Comparison of ENCODE assay signal across 8 mouse cellular contexts in the genomic region with DNA sequence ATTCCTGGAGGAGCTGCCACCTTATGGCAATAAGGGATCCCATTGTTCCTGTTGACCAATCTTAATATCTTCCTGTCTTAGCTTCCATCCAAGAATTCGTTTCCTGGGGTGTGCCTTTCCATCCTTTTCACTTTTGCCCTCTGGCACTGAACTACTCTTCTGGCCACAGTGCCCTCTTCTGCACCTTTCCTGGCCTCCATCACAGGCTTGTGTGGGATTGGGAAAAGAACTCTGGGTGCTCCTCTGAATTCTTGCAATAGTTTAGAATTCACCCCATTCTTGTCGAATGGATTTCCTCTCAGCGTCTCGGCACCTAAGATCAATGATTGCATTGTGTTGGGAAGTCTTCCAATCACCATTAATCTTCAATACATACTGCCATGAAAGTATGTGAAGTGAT. TPM values are rescaled to one million over a fixed set of nuclear protein-coding genes. Genes with fewer than 3 reads are reported as not detected.
A peak's percentile ranks its signal among the peaks of the same experiment; 100 is the strongest.
DNase-seq lines count a peak whose midpoint lies in the region; ATAC-seq and TF ChIP-seq lines count a peak whose summit lies in the region.

No protein-coding gene starts in this region.

- peaks cover 11% of the 10 kb centered on the region; the same call in 1 of the 2 replicates for H3K4me1 ChIP-seq in lung, postnatal 0 days (ENCODE audit: insufficient read depth, low read depth, low read length)
- peaks cover 50% of the 10 kb centered on the region for H3K4me1 ChIP-seq in liver, embryonic 13.5 days (replicated peaks)

- no peak for ATAC-seq in lung, postnatal 0 days
- no peak for ATAC-seq in liver, embryonic 13.5 days (ENCODE audit: low read depth)

- no peak for TF ChIP-seq EP300 in lung, postnatal 0 days (IDR thresholded peaks at IDR 0.05)

- no peak for TF ChIP-seq CTCF in lung, postnatal 0 days (IDR thresholded peaks at IDR 0.05)

- H3K27ac ChIP-seq in lung, postnatal 0 days (ENCODE audit: low read length) = no peak overlapping the region
- H3K27ac ChIP-seq in liver, embryonic 13.5 days = peak overlapping the region; percentile 90; the same call in 1 of the 2 replicates

- DNase-seq in cerebellum, adult 9-10 months = peak; percentile 20
- DNase-seq in cerebellum, postnatal 4 days (ENCODE audit: low spot score in 2 of 2) = no peak
- no peak for DNase-seq in lung, postnatal 0 days (ENCODE audit: low spot score)
- no peak for DNase-seq in lung, adult 18-20 months
- no peak for DNase-seq in liver, embryonic 13.5 days
- DNase-seq in spleen, postnatal 36 days (ENCODE audit: low spot score in 2 of 2) = no peak
- no peak for DNase-seq in thymus, postnatal 4 days
- DNase-seq in thymus, postnatal 25 days = no peak

- no peaks in the 10 kb centered on the region for H3K27me3 ChIP-seq in lung, postnatal 0 days (replicated peaks; ENCODE audit: insufficient read depth, low read length)
- no peaks in the 10 kb centered on the region for H3K27me3 ChIP-seq in liver, embryonic 13.5 days

- 15% methylated on average over 4 of the region's 4 CpGs for WGBS in lung, postnatal 0 days
- WGBS in liver, embryonic 13.5 days (ENCODE audit: insufficient replicate concordance) = 36% methylated on average over 4 of the region's 4 CpGs

- H3K4me2 ChIP-seq in lung, postnatal 0 days (replicated peaks; ENCODE audit: low read depth, low read length) = peak overlapping the region; percentile 90
- H3K4me2 ChIP-seq in liver, embryonic 13.5 days = peak overlapping the region; percentile 98

- no peaks in the 10 kb centered on the region for H3K9me3 ChIP-seq in lung, postnatal 0 days (ENCODE audit: low read length)
- no peaks in the 10 kb centered on the region for H3K9me3 ChIP-seq in liver, embryonic 13.5 days (replicated peaks)

- H3K36me3 ChIP-seq in lung, postnatal 0 days (ENCODE audit: insufficient read depth, low read length) = no peaks in the 10 kb centered on the region
- H3K36me3 ChIP-seq in liver, embryonic 13.5 days = no peaks in the 10 kb centered on the region

- peak overlapping the region; percentile 71; the same call in 1 of the 2 replicates for H3K4me3 ChIP-seq in lung, postnatal 0 days (ENCODE audit: low read depth, low read length)
- H3K4me3 ChIP-seq in liver, embryonic 13.5 days (replicated peaks) = peak overlapping the region; percentile 84

- H3K9ac ChIP-seq in lung, postnatal 0 days (replicated peaks; ENCODE audit: low read depth) = 0 out of 2 replicates have a peak overlapping the region, but pooled peaks have one; percentile 62
- H3K9ac ChIP-seq in liver, embryonic 13.5 days = peak overlapping the region; percentile 85

RNA-seq across cellular contexts. Expression of a gene that starts 11.3 kb away (rescaled TPM):
- not detected in 2 replicates for polyA plus RNA-seq in lung, postnatal 0 days (2015; fragmentation: Nextera tagmentation; extraction: Ambion mirVana)
- not detected in 2 replicates for polyA plus RNA-seq in liver, embryonic 13.5 days (2015; fragmentation: Nextera tagmentation; extraction: Ambion mirVana)

RNA-seq across cellular contexts. Expression of a gene that starts 49.1 kb away (rescaled TPM):
- 6.5 and 7.9 TPM in 2 replicates for polyA plus RNA-seq in lung, postnatal 0 days (2015; fragmentation: Nextera tagmentation; extraction: Ambion mirVana)
- polyA plus RNA-seq in liver, embryonic 13.5 days (2015; fragmentation: Nextera tagmentation; extraction: Ambion mirVana) = 4.8 and 6.8 TPM in 2 replicates

RNA-seq across cellular contexts. Expression of a gene that starts 49.2 kb away (rescaled TPM):
- 14.9 and 15.0 TPM in 2 replicates for polyA plus RNA-seq in lung, postnatal 0 days (2015; fragmentation: Nextera tagmentation; extraction: Ambion mirVana)
- polyA plus RNA-seq in liver, embryonic 13.5 days (2015; fragmentation: Nextera tagmentation; extraction: Ambion mirVana) = 12.8 and 14.5 TPM in 2 replicates
